ENCODE assay signal across 21 mouse cellular contexts in genomic region chr6:93678766-93679165, GRCm38 (mm10).
DNase-seq lines count a peak whose midpoint lies in the region; ATAC-seq and TF ChIP-seq lines count a peak whose summit lies in the region.
"Had no signal": no experiment of that assay in that cellular context is flagged by ENCODE, and none has a peak within 500 bp of the region (broad histone marks: within the 10 kb centered on the region; RNA-seq: fewer than 3 reads in every experiment).

No protein-coding gene starts in this region.

- no peak overlapping the region for H3K4me3 ChIP-seq in heart, embryonic 12.5 days
- H3K4me3 ChIP-seq in ES-E14 (ENCODE audit: insufficient read depth in 1 of 2, low read depth in 1 of 2, low read length in 2 of 2, poor library complexity in 1 of 2, severe bottlenecking in 1 of 2) = peak overlapping the region; percentile 57 to 73
- H3K4me3 ChIP-seq in forebrain, embryonic 16.5 days (replicated peaks; ENCODE audit: low read length) = no peak overlapping the region
- H3K4me3 ChIP-seq: embryonic facial prominence, embryonic 12.5 days; gastrocnemius, adult 2 months; heart, embryonic 10.5 days; heart, embryonic 15.5 days; hindbrain, embryonic 10.5 days; hindbrain, embryonic 15.5 days had no signal

- peaks cover 22% of the 10 kb centered on the region for H3K36me3 ChIP-seq in heart, embryonic 12.5 days
- no peaks in the 10 kb centered on the region for H3K36me3 ChIP-seq in ES-E14 (ENCODE audit: control insufficient read depth, insufficient read depth, low read length, poor library complexity, severe bottlenecking)
- H3K36me3 ChIP-seq in forebrain, embryonic 16.5 days (ENCODE audit: control insufficient read depth, insufficient read depth) = peaks cover 3% of the 10 kb centered on the region; the same call in 1 of the 2 replicates

- no peak for DNase-seq in heart, adult 18-20 months
- no peak for DNase-seq in ES-E14 (ENCODE audit: low read depth, low spot score)
- no peak for DNase-seq in cerebellum, postnatal 14 days
- no peak for DNase-seq in layer of hippocampus, adult 9-11 months
- DNase-seq: adrenal gland, adult 8-10 months; adrenal gland, postnatal 36 days; cerebellum, adult 2 months; cerebellum, postnatal 10 days; forebrain, postnatal 0 days; gastrocnemius, adult 2 months; gastrocnemius, postnatal 25 days; heart, postnatal 14 days had no signal

- 74% methylated on average over 17 of the region's 17 CpGs for WGBS in heart, embryonic 12.5 days
- WGBS in forebrain, embryonic 16.5 days = 76% methylated on average over 17 of the region's 17 CpGs

- H3K9ac ChIP-seq in heart, embryonic 12.5 days = no peak overlapping the region
- peak overlapping the region; percentile 60 for H3K9ac ChIP-seq in ES-E14 (ENCODE audit: insufficient read depth, low read depth, low read length, poor library complexity, severe bottlenecking)
- no peak overlapping the region for H3K9ac ChIP-seq in forebrain, embryonic 16.5 days (replicated peaks; ENCODE audit: low read depth, low read length)
- H3K9ac ChIP-seq: embryonic facial prominence, embryonic 12.5 days; forebrain, postnatal 0 days; heart, embryonic 15.5 days; hindbrain, embryonic 15.5 days had no signal

- no peaks in the 10 kb centered on the region for H3K9me3 ChIP-seq in heart, embryonic 12.5 days (replicated peaks)
- H3K9me3 ChIP-seq in ES-E14 (ENCODE audit: control insufficient read depth, insufficient read depth, low read depth, low read length) = no peaks in the 10 kb centered on the region
- H3K9me3 ChIP-seq in forebrain, embryonic 16.5 days (ENCODE audit: control insufficient read depth, low read length) = no peaks in the 10 kb centered on the region
- H3K9me3 ChIP-seq: embryonic facial prominence, embryonic 12.5 days; heart, embryonic 10.5 days; heart, embryonic 15.5 days; hindbrain, embryonic 10.5 days; hindbrain, embryonic 15.5 days had no signal

- H3K27ac ChIP-seq in heart, embryonic 12.5 days (ENCODE audit: poor library complexity, severe bottlenecking) = no peak overlapping the region
- no peak overlapping the region for H3K27ac ChIP-seq in ES-E14 (ENCODE audit: insufficient read depth, low read depth, low read length, poor library complexity, severe bottlenecking)
- no peak overlapping the region for H3K27ac ChIP-seq in forebrain, embryonic 16.5 days (ENCODE audit: low read length)
- H3K27ac ChIP-seq: embryonic facial prominence, embryonic 12.5 days; gastrocnemius, adult 2 months; heart, embryonic 10.5 days; heart, embryonic 15.5 days; hindbrain, embryonic 10.5 days; hindbrain, embryonic 15.5 days had no signal

- in situ Hi-C loops in ES-E14 (cut with MboI; ENCODE audit: low sequenced_read_pairs in 2 of 2, unreplicated experiment in 2 of 2) = no loop called here

- peaks cover 8% of the 10 kb centered on the region for H3K27me3 ChIP-seq in heart, embryonic 12.5 days (replicated peaks)
- H3K27me3 ChIP-seq in forebrain, embryonic 16.5 days (replicated peaks; ENCODE audit: control insufficient read depth, insufficient read depth, low read length) = no peaks in the 10 kb centered on the region
- H3K27me3 ChIP-seq: embryonic facial prominence, embryonic 12.5 days; heart, embryonic 15.5 days; hindbrain, embryonic 15.5 days had no signal

- no peak for ATAC-seq in heart, embryonic 12.5 days (ENCODE audit: insufficient number of reproducible peaks, low FRiP score)
- 0 out of 2 replicates have a peak, but pooled peaks have one; percentile 25 for ATAC-seq in common myeloid progenitor, adult 5-6 weeks (replicated peaks; ENCODE audit: low read depth, poor library complexity, severe bottlenecking)
- no peak for ATAC-seq in forebrain, embryonic 16.5 days
- ATAC-seq: forebrain, postnatal 0 days; intestine, embryonic 16.5 days had no signal

- H3K4me2 ChIP-seq in heart, embryonic 12.5 days = peak overlapping the region; percentile 19; the same call in 1 of the 2 replicates
- no peak overlapping the region for H3K4me2 ChIP-seq in forebrain, embryonic 16.5 days (ENCODE audit: low read length)
- H3K4me2 ChIP-seq: embryonic facial prominence, embryonic 12.5 days; heart, embryonic 15.5 days; hindbrain, embryonic 15.5 days had no signal

- H3K4me1 ChIP-seq in heart, embryonic 12.5 days (replicated peaks) = no peaks in the 10 kb centered on the region
- peaks cover 0 to 3% of the 10 kb centered on the region in 2 experiments; a peak in 1 of 4 replicates for H3K4me1 ChIP-seq in ES-E14 (ENCODE audit: control insufficient read depth in 2 of 2, insufficient read depth in 2 of 2, low read length in 2 of 2, poor library complexity in 1 of 2)
- H3K4me1 ChIP-seq in forebrain, embryonic 16.5 days (replicated peaks; ENCODE audit: control insufficient read depth, insufficient read depth, low read length) = no peaks in the 10 kb centered on the region
- H3K4me1 ChIP-seq: embryonic facial prominence, embryonic 12.5 days; heart, embryonic 10.5 days; heart, embryonic 15.5 days; hindbrain, embryonic 10.5 days; hindbrain, embryonic 15.5 days had no signal

TF ChIP-seq in ES-E14, 5 proteins besides CTCF, POLR2A, EP300 and RAD21:
- TF ChIP-seq MAFK (IDR thresholded peaks at IDR 0.05; ENCODE audit: insufficient read depth, low read depth, low read length) (no peak), HCFC1 (IDR thresholded peaks at IDR 0.05; ENCODE audit: borderline replicate concordance, insufficient read depth, low read length) (no peak), ZNF384 (IDR thresholded peaks at IDR 0.05; ENCODE audit: low read depth, low read length) (no peak), CHD2 (IDR thresholded peaks at IDR 0.05; ENCODE audit: low read depth, low read length) (no peak), ZC3H11A (IDR thresholded peaks at IDR 0.05; ENCODE audit: borderline replicate concordance, low read depth, low read length) (no peak)

Comparison
In these comparisons a context has a peak if more than half of its experiments do, and no peak if none do; other contexts are left out.
1. H3K4me3 ChIP-seq: peak in ES-E14 (2 of 2); none in heart, embryonic 12.5 days (single experiment) and forebrain, embryonic 16.5 days (single experiment).